Mouse (Mus musculus): Measurements from ENCODE around the gene Ptprf.

The Ptprf gene

GRCm38 (mm10) chr4:118206918-118207640, 84.1 kb downstream of the Ptprf start:
- peak; percentile 46 for DNase-seq (ENCODE audit: low spot score)

- no peak for DNase-seq (ENCODE audit: low spot score)
These were observed 85.3 kb downstream of the Ptprf start for GRCm38 (mm10) chr4:118205906-118206305.

- no peak for DNase-seq (ENCODE audit: low spot score)
These were observed 92.1 kb downstream of the Ptprf start for GRCm38 (mm10) chr4:118199093-118199492.

GRCm38 (mm10) chr4:118198606-118199005, 92.6 kb downstream of the Ptprf start:
- no peak for DNase-seq (ENCODE audit: low spot score)

GRCm38 (mm10) chr4:118196185-118196584, 95.0 kb downstream of the Ptprf start:
- no peak for DNase-seq (ENCODE audit: low spot score)

- peak; percentile 37 for DNase-seq (ENCODE audit: low spot score)
These were observed 110.7 kb downstream of the Ptprf start for GRCm38 (mm10) chr4:118180301-118181080.

GRCm38 (mm10) chr4:118179467-118180300, 111.5 kb downstream of the Ptprf start, which contains the start of gene Kdm4a:
Kdm4a (minus strand) TSS chr4:118180043.
- peak; percentile 99 for DNase-seq (ENCODE audit: low spot score)

GRCm38 (mm10) chr4:118178952-118179466, 112.2 kb downstream of the Ptprf start:
- peak; percentile 11 for DNase-seq (ENCODE audit: low spot score)

GRCm38 (mm10) chr4:118172461-118172860, 118.7 kb downstream of the Ptprf start:
- no peak for DNase-seq (ENCODE audit: low spot score)

GRCm38 (mm10) chr4:118171006-118171405, 120.2 kb downstream of the Ptprf start:
- peak; percentile 50 for DNase-seq (ENCODE audit: low spot score)

GRCm38 (mm10) chr4:118162123-118162522, 129.1 kb downstream of the Ptprf start:
- DNase-seq (ENCODE audit: low spot score): no peak

All from embryo, embryonic 10 days (tissue).